Mouse (Mus musculus) gastrocnemius, adult 2 months (tissue): ENCODE results near the gene Mmp24. TPM values are rescaled to one million over a fixed set of nuclear protein-coding genes. Genes with fewer than 3 reads are reported as not detected.
A peak's percentile ranks its signal among the peaks of the same experiment; 100 is the strongest.

Experiments used
- DNase-seq: peaks from one replicate; pipeline ENCODE4 v3.0.0; 2022
- H3K27ac ChIP-seq: fragments of 200-600 bp; 2 replicates; pipeline ENCODE4 v1.8.1; 2022; ENCODE audit warnings: mild to moderate bottlenecking
- H3K4me3 ChIP-seq: fragments of 200-600 bp; 2 replicates; pipeline ENCODE4 v1.8.1; 2022; ENCODE audit warnings: mild to moderate bottlenecking, moderate library complexity
- CTCF ChIP-seq: fragments of 200-600 bp; IDR thresholded peaks from 2 replicates; pipeline ENCODE4 v1.8.1; 2022; ENCODE audit warnings: antibody characterized with exemption, mild to moderate bottlenecking, moderate library complexity
- intact Hi-C: fragments of 180-260 bp; cut with DNase I; formaldehyde crosslinking; loops from one replicate; pipeline ENCODE4 v1.15.1; 2025
- total RNA-seq, 2 experiments: library from RNA; stranded (reverse); gene quantifications; 2 replicates each; pipeline ENCODE4 v1.2.3; 2021

Mmp24 gene
- total RNA-seq, 2 experiments from 2014 or later: not detected

GRCm38 (mm10) chr2:155749394-155749793 lies 25.7 kb upstream of the Mmp24 start:
- no peak for DNase-seq
- no peak for TF ChIP-seq CTCF
- no peak overlapping the region for H3K27ac ChIP-seq
- H3K4me3 ChIP-seq: no peak overlapping the region
- intact Hi-C loops: no loop called here

GRCm38 (mm10) chr2:155751014-155751786 lies 23.9 kb upstream of the Mmp24 start, which contains the start of gene Procr:
Procr (plus strand) TSS chr2:155751117.
- Histone ChIP-seq H3K27ac (peak within 1 kb of the TSS; percentile 81), H3K4me3 (peak within 1 kb of the TSS; percentile 75)
- no peak for TF ChIP-seq CTCF
- peak; percentile 77 for DNase-seq
- intact Hi-C loops: no loop called here

GRCm38 (mm10) chr2:155755746-155756145 lies 19.4 kb upstream of the Mmp24 start:
- intact Hi-C loops: no loop called here
- no peak overlapping the region for H3K27ac ChIP-seq
- TF ChIP-seq CTCF: peak; percentile 65
- no peak overlapping the region for H3K4me3 ChIP-seq
- peak; percentile 56 for DNase-seq

DNA sequence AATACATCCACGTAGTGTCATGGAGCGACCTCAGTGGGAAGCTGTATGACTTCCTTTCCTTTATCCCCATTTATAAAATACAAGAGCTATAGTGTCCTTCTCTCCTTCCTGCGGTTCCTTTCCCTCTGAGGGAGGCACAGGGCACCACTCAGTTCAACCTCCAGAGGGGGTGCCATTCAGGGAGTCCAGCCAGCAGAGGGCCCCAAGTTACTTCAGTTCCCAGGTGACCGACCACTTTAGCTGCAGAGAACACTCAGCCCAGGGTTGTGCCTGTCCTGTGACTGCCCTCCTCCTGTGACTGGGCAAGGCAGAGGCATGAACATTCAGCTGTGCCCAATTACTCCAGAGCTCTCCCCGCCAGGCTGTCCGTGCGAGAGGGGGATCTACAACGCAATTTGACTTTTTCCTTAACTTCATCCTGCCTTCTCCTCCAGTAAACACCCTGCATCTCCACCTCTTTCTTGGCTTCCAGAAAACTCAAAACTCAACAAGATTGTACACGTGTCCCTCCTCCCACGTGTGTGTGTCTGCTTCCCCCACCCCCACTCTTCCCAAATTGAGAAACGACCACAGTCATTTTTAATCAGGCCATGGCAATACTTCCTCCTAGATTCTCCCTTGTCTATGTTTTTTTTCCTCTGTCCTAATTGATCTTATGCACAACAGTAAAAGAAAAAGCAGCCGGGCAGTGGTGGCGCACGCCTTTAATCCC lies 18.1 kb upstream of the Mmp24 start:
- peak; percentile 18; the same call in 1 of the 2 replicates for TF ChIP-seq CTCF
- no peak overlapping the region for H3K27ac ChIP-seq
- H3K4me3 ChIP-seq: no peak overlapping the region
- intact Hi-C loops: no loop called here
- no peak for DNase-seq

DNA sequence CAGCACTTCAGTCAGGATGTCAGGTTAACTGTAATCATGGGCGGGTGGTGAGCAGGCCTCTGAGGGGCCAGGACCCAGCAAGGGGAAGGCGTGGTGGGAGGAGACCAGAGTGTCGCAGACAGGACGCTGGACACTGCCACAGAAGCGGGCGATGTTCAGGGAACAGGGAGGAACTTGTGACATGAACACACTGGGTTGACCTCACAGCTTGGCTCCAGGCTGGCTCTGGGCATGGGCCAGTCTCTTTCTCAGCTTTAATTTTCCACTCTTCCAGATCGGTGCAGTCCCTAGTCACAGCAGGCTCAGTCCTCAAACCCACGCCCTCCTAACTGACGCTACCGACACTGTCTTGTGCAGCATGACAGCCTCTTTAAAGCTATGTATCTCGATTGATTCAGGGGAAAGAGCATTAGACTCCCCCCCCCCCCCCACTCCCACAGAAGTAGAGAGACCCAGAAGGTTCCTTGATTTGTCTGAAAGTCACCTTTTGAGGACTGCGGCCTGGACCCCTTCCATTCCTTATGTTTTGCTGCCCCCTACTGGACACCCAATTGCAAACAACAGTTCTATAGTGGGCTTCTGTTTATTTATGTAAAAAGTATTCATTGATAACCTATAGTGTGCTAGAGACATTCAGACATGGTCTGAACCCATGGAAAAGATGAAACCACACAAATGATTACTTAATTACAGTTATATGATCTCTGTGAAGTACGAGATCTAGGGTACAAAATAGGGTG lies 10.3 kb upstream of the Mmp24 start:
- TF ChIP-seq CTCF: peak; percentile 76
- DNase-seq: peak; percentile 68
- intact Hi-C loops: loop anchor here (1.0 to 5.0 kb wide), 3 partner anchors 47 to 92 kb away; no protein-coding TSS in a partner anchor
- Histone ChIP-seq H3K27ac (no peak overlapping the region), H3K4me3 (no peak overlapping the region)

- DNase-seq: no peak
- TF ChIP-seq CTCF: no peak
- intact Hi-C loops: no loop called here
- Histone ChIP-seq H3K27ac (no peak overlapping the region), H3K4me3 (no peak overlapping the region)
Observed at GRCm38 (mm10) chr2:155773664-155774063, 1.5 kb upstream of the Mmp24 start.

DNA sequence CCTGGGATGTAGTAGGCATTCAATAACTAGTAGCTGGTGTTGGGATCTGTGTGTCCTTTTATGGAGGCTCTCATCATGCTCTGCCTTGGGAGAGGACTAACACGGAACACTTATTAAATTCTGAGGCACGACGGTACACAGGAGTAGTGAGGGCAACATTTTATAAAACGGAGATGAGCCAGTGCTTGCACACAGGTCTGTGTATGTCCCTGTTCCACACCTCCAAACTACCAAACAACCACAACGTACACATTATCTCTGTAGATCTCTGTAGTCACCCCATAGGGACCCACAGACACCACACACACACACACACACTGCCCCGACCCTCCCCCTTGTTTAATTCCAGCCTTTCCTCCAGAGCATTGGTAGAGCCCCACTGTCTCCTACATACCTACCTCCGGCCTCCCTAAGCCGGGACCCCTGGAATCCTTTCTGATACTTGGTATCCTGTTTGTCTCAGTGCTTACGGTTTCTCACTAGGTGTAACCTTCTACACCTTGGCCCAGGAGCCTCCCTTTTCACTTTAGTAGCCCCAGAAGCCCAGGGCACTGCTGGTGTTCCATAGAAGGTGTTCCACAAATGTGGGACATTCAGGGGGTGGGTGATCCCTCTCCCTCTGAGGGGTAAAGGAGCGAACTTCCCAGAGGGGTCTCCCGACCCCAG lies 748 bp upstream of the Mmp24 start:
- intact Hi-C loops: no loop called here
- no peak for DNase-seq
- Histone ChIP-seq H3K4me3 (no peak overlapping the region), H3K27ac (no peak overlapping the region)
- TF ChIP-seq CTCF: no peak

DNA sequence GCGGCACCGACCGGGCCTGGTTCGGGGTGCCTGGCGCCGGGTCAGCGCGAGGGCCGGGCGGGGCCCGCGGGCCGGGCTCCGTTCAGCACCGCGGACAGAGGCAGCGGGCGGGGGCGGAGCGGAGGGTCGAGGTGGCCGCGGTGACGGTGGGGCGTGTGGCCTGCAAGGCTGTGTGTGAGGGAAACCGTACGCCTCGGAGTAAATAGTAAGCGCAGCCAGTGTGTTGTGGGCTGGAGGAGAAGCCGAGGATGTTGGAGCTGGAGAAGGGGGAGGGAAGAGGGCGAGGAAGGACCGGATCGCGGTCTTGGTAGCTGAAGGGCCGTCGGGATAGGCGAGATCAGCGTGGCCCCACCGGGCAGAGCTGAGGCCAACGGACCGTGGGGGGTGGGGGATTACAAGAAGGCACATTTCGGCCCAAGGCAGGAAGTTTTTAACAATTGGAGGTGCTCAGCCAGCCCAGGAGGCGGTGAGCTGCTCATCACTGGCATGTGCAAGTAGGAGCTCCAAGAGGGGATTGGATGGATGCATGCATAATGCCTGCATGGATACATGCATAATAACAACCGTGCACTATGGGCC lies 632 bp downstream of the Mmp24 start:
- H3K4me3 ChIP-seq: peak overlapping the region; percentile 59
- intact Hi-C loops: no loop called here
- TF ChIP-seq CTCF: no peak
- DNase-seq: peak; percentile 78
- no peak overlapping the region for H3K27ac ChIP-seq

DNA sequence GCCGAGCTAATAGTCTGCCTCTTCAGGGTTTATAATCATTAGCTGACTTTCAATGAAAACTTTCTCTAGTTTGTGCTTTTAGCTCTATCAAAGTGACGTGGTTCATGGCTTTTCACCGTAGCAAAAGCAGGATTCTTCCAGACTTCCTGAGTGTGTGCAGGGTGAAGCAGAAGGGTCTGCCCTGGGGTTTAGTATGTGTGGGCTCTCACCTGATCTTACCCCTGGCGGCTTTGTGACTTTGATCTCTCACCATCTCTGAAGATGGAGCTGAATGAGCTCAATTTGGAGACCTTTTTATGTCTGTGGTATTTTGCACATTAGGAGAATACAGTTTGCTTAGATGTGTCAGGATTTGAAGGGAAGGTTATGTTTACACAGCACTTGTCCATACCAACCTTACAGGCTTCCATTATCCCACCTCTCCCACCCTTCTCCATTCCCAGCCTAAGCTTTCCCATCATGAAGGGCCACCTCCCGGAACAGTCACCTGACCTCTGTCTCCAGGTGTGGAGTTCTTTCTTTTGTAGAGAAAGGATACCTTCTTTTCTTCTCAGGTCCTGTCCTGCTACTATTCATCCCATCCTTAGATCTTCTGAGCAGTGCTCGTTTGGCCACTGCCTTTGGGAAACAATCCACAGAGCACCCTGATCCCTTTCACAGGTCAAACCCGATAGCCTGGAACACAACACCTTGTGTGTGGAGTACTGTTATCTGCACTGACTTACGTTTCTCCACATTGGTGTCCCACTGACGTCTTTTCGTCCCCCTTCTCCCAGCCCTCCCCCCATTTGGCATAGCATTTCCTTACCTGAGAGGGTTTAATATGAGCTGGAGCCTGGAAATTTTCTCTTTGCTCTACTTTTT lies 1.9 kb downstream of the Mmp24 start:
- intact Hi-C loops: no loop called here
- H3K4me3 ChIP-seq: no peak overlapping the region
- no peak for TF ChIP-seq CTCF

GRCm38 (mm10) chr2:155777688-155777985 lies 2.5 kb downstream of the Mmp24 start:
- intact Hi-C loops: no loop called here
- H3K4me3 ChIP-seq: no peak overlapping the region
- TF ChIP-seq CTCF: no peak
- DNase-seq: no peak
- H3K27ac ChIP-seq: no peak overlapping the region

More for the DNA sequence above, 1.9 kb downstream of the Mmp24 start:
- H3K27ac ChIP-seq: no peak overlapping the region
- DNase-seq: no peak

- intact Hi-C loops: no loop called here
- no peak for TF ChIP-seq CTCF
- no peak for DNase-seq
- Histone ChIP-seq H3K4me3 (no peak overlapping the region), H3K27ac (no peak overlapping the region)
Observed at GRCm38 (mm10) chr2:155778004-155778403, 2.9 kb downstream of the Mmp24 start.
